Mouse (Mus musculus) heart, postnatal 0 days (tissue): Measurements from ENCODE around the gene Olfr66. TPM values are rescaled to one million over a fixed set of nuclear protein-coding genes. Genes with fewer than 3 reads are reported as not detected.

Experiments used
- ATAC-seq: fragments of 200-750 bp; cut with Nextera tagmentation; 2 replicates; pipeline ENCODE4 v1.8.0; 2017; ENCODE audit warnings: low read depth, moderate number of reproducible peaks, moderate library complexity; ENCODE audit not compliant: insufficient read depth
- DNase-seq: peaks from one replicate; pipeline ENCODE4 v3.0.0-alpha.2; 2016; ENCODE audit warnings: low spot score
- H3K27ac ChIP-seq: fragments of 300-500 bp; sonication (generic); 2 replicates; pipeline ENCODE4 v1.5.1; 2014; ENCODE audit warnings: low read depth, mild to moderate bottlenecking
- H3K27me3 ChIP-seq: fragments of 300-500 bp; sonication (generic); 2 replicates; pipeline ENCODE4 v1.6.1; 2014; ENCODE audit warnings: low read length, mixed read lengths; ENCODE audit not compliant: control insufficient read depth, insufficient read depth
- H3K36me3 ChIP-seq: fragments of 300-500 bp; sonication (generic); replicated peaks from 2 replicates; pipeline ENCODE4 v1.6.1; 2014; ENCODE audit warnings: low read length, mixed read lengths; ENCODE audit not compliant: control insufficient read depth, insufficient read depth
- H3K4me1 ChIP-seq: fragments of 300-500 bp; sonication (generic); 2 replicates; pipeline ENCODE4 v1.6.1; 2014; ENCODE audit warnings: antibody characterized with exemption; ENCODE audit not compliant: control insufficient read depth, insufficient read depth
- H3K4me2 ChIP-seq: fragments of 300-500 bp; sonication (generic); 2 replicates; pipeline ENCODE4 v1.6.1; 2014; ENCODE audit warnings: low read depth, mild to moderate bottlenecking, low read length, moderate library complexity
- H3K4me3 ChIP-seq: fragments of 300-500 bp; sonication (generic); 2 replicates; pipeline ENCODE4 v1.5.1; 2014; ENCODE audit warnings: low read depth, low read length
- H3K9ac ChIP-seq: fragments of 300-500 bp; sonication (generic); replicated peaks from 2 replicates; pipeline ENCODE4 v1.6.1; 2014; ENCODE audit warnings: low read depth, low read length, mixed read lengths
- H3K9me3 ChIP-seq: fragments of 300-500 bp; sonication (generic); replicated peaks from 2 replicates; pipeline ENCODE4 v1.6.1; 2016; ENCODE audit warnings: low read length; ENCODE audit not compliant: control insufficient read depth
- CTCF ChIP-seq: IDR thresholded peaks from 2 replicates; pipeline ENCODE4 v1.5.1; 2016; ENCODE audit warnings: antibody characterized with exemption, control low read depth, low read depth
- EP300 ChIP-seq: IDR thresholded peaks from 2 replicates; pipeline ENCODE4 v1.6.1; 2016; ENCODE audit warnings: antibody characterized with exemption, low read depth
- WGBS: fragments of 180-500 bp; shearing (Covaris S2); extraction: QIAGEN DNeasy Blood & Tissue Kit; methylation state at CpG from one replicate; pipeline ENCODE4 v1.1.7; 2014; 5-methylcytosine and 5-hydroxymethylcytosine counted together
- polyA plus RNA-seq: library from polyadenylated mRNA; unstranded; fragments of >200 nt; fragmentation: Nextera tagmentation; extraction: Ambion mirVana; gene quantifications from 2 replicates; pipeline ENCODE4 v1.2.1, GENCODE M21; 2015
- total RNA-seq: library from RNA; depleted of rRNA; stranded (reverse); fragments of >200 nt; gene quantifications from 2 replicates; pipeline ENCODE4 v1.2.3, GENCODE M21; 2014; ENCODE audit warnings: low replicate concordance; rRNA removed

Olfr66 gene
- total and polyA plus RNA-seq, 2 experiments from 2014 or later: not detected

DNA sequence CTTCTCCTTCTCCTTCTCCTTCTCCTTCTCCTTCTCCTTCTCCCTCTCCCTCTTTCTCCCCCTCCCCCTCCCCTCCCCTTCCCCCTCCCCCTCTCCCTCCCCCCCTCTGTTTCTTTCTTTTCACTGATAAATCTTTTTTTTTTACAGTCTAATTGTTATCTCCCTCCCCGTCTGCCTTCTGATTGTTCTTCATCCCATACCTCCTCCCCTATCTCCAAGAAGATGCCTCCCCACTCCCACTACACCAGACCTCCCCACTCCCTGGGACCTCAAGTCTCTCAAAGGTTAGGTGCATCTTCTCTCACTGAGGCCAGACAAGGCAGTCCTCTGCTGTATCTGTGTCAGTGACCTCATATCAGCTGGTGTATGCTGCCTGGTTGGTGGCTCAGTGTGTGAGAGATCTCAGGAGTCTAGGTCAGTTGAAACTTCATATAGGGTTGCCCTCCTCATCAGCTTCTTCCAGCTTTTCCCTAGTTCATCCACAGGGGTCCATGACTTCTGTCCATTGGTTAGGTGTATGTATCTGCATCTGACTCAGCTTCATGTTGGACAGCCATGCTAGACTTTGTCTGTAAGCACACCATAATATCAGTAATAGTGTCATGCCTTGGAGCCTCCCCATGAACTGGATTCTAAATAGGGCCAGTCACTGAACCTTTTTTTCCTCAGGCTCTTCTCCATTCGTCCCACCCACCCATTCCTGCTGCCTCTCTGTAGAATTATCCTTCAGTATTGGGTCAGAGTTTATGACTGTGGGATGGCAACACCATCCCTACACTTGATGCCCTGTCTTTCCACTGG, 41.3 kb downstream of the Olfr66 start:
- Histone ChIP-seq H3K9me3 (no peaks in the 10 kb centered on the region), H3K4me2 (no peak overlapping the region), H3K27me3 (no peaks in the 10 kb centered on the region), H3K4me1 (no peaks in the 10 kb centered on the region), H3K36me3 (no peaks in the 10 kb centered on the region), H3K9ac (no peak overlapping the region), H3K27ac (no peak overlapping the region), H3K4me3 (no peak overlapping the region)
- DNase-seq (no peak), ATAC-seq (no peak)
- WGBS: 33% methylated on average over 2 of the region's 2 CpGs
- TF ChIP-seq EP300: no peak

DNA sequence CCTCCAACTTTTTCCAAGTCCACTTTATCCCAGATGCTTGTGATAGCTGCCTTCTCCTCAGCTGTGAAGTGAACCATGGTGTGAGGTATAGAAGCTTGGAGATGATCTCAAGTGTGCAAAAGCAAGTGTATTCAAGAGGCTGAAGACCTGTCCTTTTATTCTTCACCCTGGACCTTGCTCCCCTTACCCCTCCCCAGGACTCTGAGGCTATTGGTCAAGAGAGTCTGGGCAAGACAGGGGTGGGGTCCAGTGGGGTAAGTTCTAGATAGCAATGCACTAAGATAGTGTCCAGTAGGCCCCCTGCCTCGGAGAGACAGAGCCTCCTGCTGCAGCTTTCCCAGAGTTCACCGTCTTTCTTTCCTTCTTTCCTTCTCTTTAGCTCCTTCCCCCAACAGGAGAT, 43.0 kb downstream of the Olfr66 start, which contains the start of gene Hbb-bh1:
Hbb-bh1 (minus strand) TSS at position 131 of the 400 bp plus-strand sequence.
- TF ChIP-seq CTCF: no peak
- H3K9me3 ChIP-seq: no peaks in the 10 kb centered on the region
- 50% methylated on average over 2 of the region's 2 CpGs for WGBS
- no peak within 1 kb of the TSS for H3K27ac ChIP-seq
- H3K27me3 ChIP-seq: no peaks in the 10 kb centered on the region
- ATAC-seq: no peak
- no peak within 1 kb of the TSS for H3K4me3 ChIP-seq
- no peaks in the 10 kb centered on the region for H3K4me1 ChIP-seq
- H3K9ac ChIP-seq: no peak within 1 kb of the TSS
- no peaks in the 10 kb centered on the region for H3K36me3 ChIP-seq
- no peak for DNase-seq
- no peak within 1 kb of the TSS for H3K4me2 ChIP-seq

DNA sequence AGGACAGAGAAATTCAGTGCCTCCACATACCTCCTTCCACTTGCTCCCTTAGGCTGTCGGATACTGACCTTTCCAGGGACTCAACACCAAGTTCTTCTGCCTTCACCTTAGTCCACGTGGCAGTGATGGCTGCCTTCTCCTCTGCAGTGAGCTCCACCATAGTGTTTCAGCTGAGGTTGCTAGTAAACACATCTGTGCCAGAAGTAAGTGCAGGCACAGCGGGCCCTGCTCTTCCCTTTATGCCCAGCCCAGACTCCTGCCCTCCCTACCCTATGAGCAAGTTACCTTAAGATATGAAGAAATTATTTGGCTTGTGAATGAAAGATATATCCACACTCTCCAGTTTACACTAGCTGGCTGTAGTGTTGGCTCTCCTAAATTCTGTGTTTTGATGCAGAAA, 45.8 kb downstream of the Olfr66 start, which contains the start of gene Hbb-bh2:
Hbb-bh2 (minus strand) TSS at position 253 of the 400 bp plus-strand sequence.
- H3K9ac ChIP-seq: no peak within 1 kb of the TSS
- H3K27ac ChIP-seq: no peak within 1 kb of the TSS
- H3K4me1 ChIP-seq: no peaks in the 10 kb centered on the region
- ATAC-seq (no peak), DNase-seq (no peak)
- H3K27me3 ChIP-seq: no peaks in the 10 kb centered on the region
- no peak within 1 kb of the TSS for H3K4me3 ChIP-seq
- no peaks in the 10 kb centered on the region for H3K36me3 ChIP-seq
- TF ChIP-seq CTCF (no peak), EP300 (no peak)
- H3K9me3 ChIP-seq: no peaks in the 10 kb centered on the region
- WGBS: 63% methylated on average over 3 of the region's 3 CpGs
- H3K4me2 ChIP-seq: no peak within 1 kb of the TSS

Other genes starting within 250 kb of the Olfr66 start
Only the 30 nearest of the 32 such genes appear.
- not detected in 2 replicates for gene Olfr623, start 222.6 kb downstream of the Olfr66 start, total RNA-seq
- not detected in 2 replicates for gene Olfr623, start 222.6 kb downstream of the Olfr66 start, polyA plus RNA-seq
- not detected in 2 replicates for gene Olfr624, start 215.1 kb downstream of the Olfr66 start, total RNA-seq
- gene Olfr624, start 215.1 kb downstream of the Olfr66 start, polyA plus RNA-seq: 0.03 TPM in 1 of 2 replicates, not detected in the other
- not detected in 2 replicates for gene Olfr625-ps1, start 203.5 kb downstream of the Olfr66 start, total RNA-seq
- not detected in 2 replicates for gene Olfr625-ps1, start 203.5 kb downstream of the Olfr66 start, polyA plus RNA-seq
- not detected in 2 replicates for gene Olfr243, start 171.6 kb downstream of the Olfr66 start, total RNA-seq
- not detected in 2 replicates for gene Olfr243, start 171.6 kb downstream of the Olfr66 start, polyA plus RNA-seq
- not detected in 2 replicates for gene Olfr628, start 155.9 kb downstream of the Olfr66 start, total RNA-seq
- not detected in 2 replicates for gene Olfr628, start 155.9 kb downstream of the Olfr66 start, polyA plus RNA-seq
- gene Olfr629, start 141.3 kb downstream of the Olfr66 start, total RNA-seq: not detected in 2 replicates
- gene Olfr629, start 141.3 kb downstream of the Olfr66 start, polyA plus RNA-seq: not detected in 2 replicates
- gene Olfr630, start 128.9 kb downstream of the Olfr66 start, total RNA-seq: not detected in 2 replicates
- gene Olfr630, start 128.9 kb downstream of the Olfr66 start, polyA plus RNA-seq: not detected in 2 replicates
- gene Olfr69, start 114.7 kb downstream of the Olfr66 start, total RNA-seq: not detected in 2 replicates
- not detected in 2 replicates for gene Olfr69, start 114.7 kb downstream of the Olfr66 start, polyA plus RNA-seq
- not detected in 2 replicates for gene Olfr68, start 106.6 kb downstream of the Olfr66 start, total RNA-seq
- gene Olfr68, start 106.6 kb downstream of the Olfr66 start, polyA plus RNA-seq: not detected in 2 replicates
- not detected in 2 replicates for gene Olfr67, start 94.4 kb downstream of the Olfr66 start, total RNA-seq
- gene Olfr67, start 94.4 kb downstream of the Olfr66 start, polyA plus RNA-seq: not detected in 2 replicates
- gene Hbb-bt, start 72.3 kb downstream of the Olfr66 start, total RNA-seq: 716 and 1,401 TPM in 2 replicates
- gene Hbb-bt, start 72.3 kb downstream of the Olfr66 start, polyA plus RNA-seq: 772 and 1,221 TPM in 2 replicates
- gene Hbb-bs, start 58.2 kb downstream of the Olfr66 start, total RNA-seq: 5,431 and 6,330 TPM in 2 replicates
- 3,638 and 5,614 TPM in 2 replicates for gene Hbb-bs, start 58.2 kb downstream of the Olfr66 start, polyA plus RNA-seq
- not detected in 2 replicates for gene Hbb-bh2, start 45.7 kb downstream of the Olfr66 start, total RNA-seq
- gene Hbb-bh2, start 45.7 kb downstream of the Olfr66 start, polyA plus RNA-seq: not detected in 2 replicates
- not detected in 2 replicates for gene Hbb-bh1, start 43.1 kb downstream of the Olfr66 start, total RNA-seq
- not detected in 2 replicates for gene Hbb-bh1, start 43.1 kb downstream of the Olfr66 start, polyA plus RNA-seq
- 0.80 TPM in 1 of 2 replicates, not detected in the other for gene Hbb-y, start 33.0 kb downstream of the Olfr66 start, total RNA-seq
- 2.2 and 2.7 TPM in 2 replicates for gene Hbb-y, start 33.0 kb downstream of the Olfr66 start, polyA plus RNA-seq
- not detected in 2 replicates for gene Olfr64, start 8.2 kb upstream of the Olfr66 start, total RNA-seq
- not detected in 2 replicates for gene Olfr64, start 8.2 kb upstream of the Olfr66 start, polyA plus RNA-seq
- gene Olfr65, start 17.2 kb upstream of the Olfr66 start, total RNA-seq: not detected in 2 replicates
- gene Olfr65, start 17.2 kb upstream of the Olfr66 start, polyA plus RNA-seq: not detected in 2 replicates
- gene Olfr631, start 42.6 kb upstream of the Olfr66 start, total RNA-seq: not detected in 2 replicates
- gene Olfr631, start 42.6 kb upstream of the Olfr66 start, polyA plus RNA-seq: not detected in 2 replicates
- gene Olfr632, start 48.1 kb upstream of the Olfr66 start, total RNA-seq: not detected in 2 replicates
- not detected in 2 replicates for gene Olfr632, start 48.1 kb upstream of the Olfr66 start, polyA plus RNA-seq
- not detected in 2 replicates for gene Olfr633, start 58.2 kb upstream of the Olfr66 start, total RNA-seq
- gene Olfr633, start 58.2 kb upstream of the Olfr66 start, polyA plus RNA-seq: not detected in 2 replicates
- not detected in 2 replicates for gene Olfr635, start 84.9 kb upstream of the Olfr66 start, total RNA-seq
- not detected in 2 replicates for gene Olfr635, start 84.9 kb upstream of the Olfr66 start, polyA plus RNA-seq
- not detected in 2 replicates for gene Olfr638, start 112.5 kb upstream of the Olfr66 start, total RNA-seq
- not detected in 2 replicates for gene Olfr638, start 112.5 kb upstream of the Olfr66 start, polyA plus RNA-seq
- gene Olfr639, start 131.1 kb upstream of the Olfr66 start, total RNA-seq: not detected in 2 replicates
- not detected in 2 replicates for gene Olfr639, start 131.1 kb upstream of the Olfr66 start, polyA plus RNA-seq
- not detected in 2 replicates for gene Olfr640, start 139.3 kb upstream of the Olfr66 start, total RNA-seq
- gene Olfr640, start 139.3 kb upstream of the Olfr66 start, polyA plus RNA-seq: not detected in 2 replicates
- not detected in 2 replicates for gene Olfr641, start 149.2 kb upstream of the Olfr66 start, total RNA-seq
- not detected in 2 replicates for gene Olfr641, start 149.2 kb upstream of the Olfr66 start, polyA plus RNA-seq
- gene Olfr642, start 166.4 kb upstream of the Olfr66 start, total RNA-seq: not detected in 2 replicates
- gene Olfr642, start 166.4 kb upstream of the Olfr66 start, polyA plus RNA-seq: not detected in 2 replicates
- gene 4930516K23Rik, start 175.2 kb upstream of the Olfr66 start, total RNA-seq: not detected in 2 replicates
- gene 4930516K23Rik, start 175.2 kb upstream of the Olfr66 start, polyA plus RNA-seq: not detected in 2 replicates
- not detected in 2 replicates for gene Olfr644, start 185.6 kb upstream of the Olfr66 start, total RNA-seq
- not detected in 2 replicates for gene Olfr644, start 185.6 kb upstream of the Olfr66 start, polyA plus RNA-seq
- not detected in 2 replicates for gene Olfr645, start 199.2 kb upstream of the Olfr66 start, total RNA-seq
- not detected in 2 replicates for gene Olfr645, start 199.2 kb upstream of the Olfr66 start, polyA plus RNA-seq
- not detected in 2 replicates for gene Olfr646, start 218.6 kb upstream of the Olfr66 start, total RNA-seq
- gene Olfr646, start 218.6 kb upstream of the Olfr66 start, polyA plus RNA-seq: not detected in 2 replicates